22 mouse cellular contexts compared by ENCODE assay signal in the genomic region with DNA sequence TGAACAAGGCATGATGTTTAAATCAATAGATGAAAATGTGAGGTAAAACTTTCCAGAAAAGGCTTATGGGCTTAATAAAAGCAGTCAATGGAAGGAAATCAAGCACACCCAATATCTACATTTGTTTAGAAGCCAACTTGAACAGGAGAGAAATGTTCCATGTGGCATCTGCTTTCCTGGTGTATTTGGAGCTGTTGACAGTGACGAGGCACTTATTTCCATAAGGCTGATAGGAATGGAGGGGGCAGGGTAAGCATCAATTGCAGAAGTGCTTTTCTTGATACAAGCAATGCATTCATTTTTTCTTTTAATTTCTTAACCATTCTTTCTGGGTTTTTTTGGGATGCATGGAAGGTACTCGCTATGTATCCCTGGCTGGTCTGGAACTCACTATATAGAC.
DNase-seq lines count a peak whose midpoint lies in the region; ATAC-seq lines count a peak whose summit lies in the region.
"Had no signal": no experiment of that assay in that cellular context is flagged by ENCODE, and none has a peak within 500 bp of the region (broad histone marks: within the 10 kb centered on the region; RNA-seq: fewer than 3 reads in every experiment).

No protein-coding gene starts in this region.

- no peaks in the 10 kb centered on the region for H3K9me3 ChIP-seq in forebrain, embryonic 16.5 days (ENCODE audit: control insufficient read depth, low read length)
- H3K9me3 ChIP-seq in forebrain, embryonic 10.5 days = no peaks in the 10 kb centered on the region
- H3K9me3 ChIP-seq: embryonic facial prominence, embryonic 13.5 days; embryonic facial prominence, embryonic 15.5 days; forebrain, embryonic 15.5 days had no signal

- H3K4me3 ChIP-seq in forebrain, embryonic 16.5 days (replicated peaks; ENCODE audit: low read length) = no peak overlapping the region
- H3K4me3 ChIP-seq in forebrain, embryonic 10.5 days = no peak overlapping the region
- no peak overlapping the region for H3K4me3 ChIP-seq in brown adipose tissue, adult 24 weeks (ENCODE audit: insufficient read depth, low read depth, low read length)
- H3K4me3 ChIP-seq: embryonic facial prominence, embryonic 13.5 days; embryonic facial prominence, embryonic 15.5 days; erythroblast, embryonic 14.5 days; forebrain, embryonic 15.5 days had no signal

- no peak overlapping the region for H3K27ac ChIP-seq in forebrain, embryonic 16.5 days (ENCODE audit: low read length)
- H3K27ac ChIP-seq in forebrain, embryonic 10.5 days = no peak overlapping the region
- H3K27ac ChIP-seq in brown adipose tissue, adult 24 weeks (replicated peaks; ENCODE audit: low read depth, low read length) = peak overlapping the region; percentile 75
- H3K27ac ChIP-seq: embryonic facial prominence, embryonic 13.5 days; embryonic facial prominence, embryonic 15.5 days; forebrain, embryonic 15.5 days had no signal

- no peak for DNase-seq in forebrain, embryonic 10.5 days (ENCODE audit: extremely low spot score, low spot score)
- DNase-seq in brain, adult 2 months (ENCODE audit: low read depth, low spot score) = peak; percentile 30
- DNase-seq in thymus, postnatal 0 days (ENCODE audit: low spot score) = no peak
- DNase-seq in right cerebral cortex, postnatal 36 days (ENCODE audit: low spot score in 2 of 2) = no peak
- DNase-seq: adrenal gland, adult 8-10 months; adrenal gland, postnatal 14 days; adrenal gland, postnatal 36 days; cerebellum, adult 11 months; cerebellum, adult 18-20 months; cerebellum, adult 8-10 months; cerebellum, adult 9-11 months; cerebellum, postnatal 14 days; cerebellum, postnatal 36 days; embryo, embryonic 11 days had no signal

- peak; percentile 65; the same call in 1 of the 2 replicates for ATAC-seq in forebrain, embryonic 16.5 days
- ATAC-seq: activated CD4-positive, CD25-positive, alpha-beta regulatory T cell, adult 4 months; forebrain, embryonic 15.5 days; Patski had no signal

- no peak overlapping the region for H3K9ac ChIP-seq in forebrain, embryonic 16.5 days (replicated peaks; ENCODE audit: low read depth, low read length)
- H3K9ac ChIP-seq: embryonic facial prominence, embryonic 13.5 days; embryonic facial prominence, embryonic 15.5 days; forebrain, embryonic 15.5 days had no signal

- 70% methylated on average over 2 of the region's 2 CpGs for WGBS in forebrain, embryonic 16.5 days
- WGBS in forebrain, embryonic 10.5 days = 82% methylated on average over 2 of the region's 2 CpGs

- H3K4me1 ChIP-seq in forebrain, embryonic 16.5 days (replicated peaks; ENCODE audit: control insufficient read depth, insufficient read depth, low read length) = peaks cover 6% of the 10 kb centered on the region
- no peaks in the 10 kb centered on the region for H3K4me1 ChIP-seq in forebrain, embryonic 10.5 days
- H3K4me1 ChIP-seq in brown adipose tissue, adult 24 weeks (ENCODE audit: control insufficient read depth, insufficient read depth, insufficient read length, low read length) = peaks cover 5% of the 10 kb centered on the region
- H3K4me1 ChIP-seq: embryonic facial prominence, embryonic 13.5 days; embryonic facial prominence, embryonic 15.5 days; forebrain, embryonic 15.5 days had no signal

- H3K36me3 ChIP-seq in forebrain, embryonic 16.5 days (ENCODE audit: control insufficient read depth, insufficient read depth) = no peaks in the 10 kb centered on the region
- no peaks in the 10 kb centered on the region for H3K36me3 ChIP-seq in forebrain, embryonic 10.5 days (replicated peaks)
- H3K36me3 ChIP-seq: embryonic facial prominence, embryonic 13.5 days; embryonic facial prominence, embryonic 15.5 days; forebrain, embryonic 15.5 days had no signal

- no peak overlapping the region for H3K4me2 ChIP-seq in forebrain, embryonic 16.5 days (ENCODE audit: low read length)
- H3K4me2 ChIP-seq: embryonic facial prominence, embryonic 13.5 days; embryonic facial prominence, embryonic 15.5 days; forebrain, embryonic 15.5 days had no signal

- no peaks in the 10 kb centered on the region for H3K27me3 ChIP-seq in forebrain, embryonic 16.5 days (replicated peaks; ENCODE audit: control insufficient read depth, insufficient read depth, low read length)
- peaks cover 89% of the 10 kb centered on the region for H3K27me3 ChIP-seq in forebrain, embryonic 10.5 days (ENCODE audit: poor library complexity, severe bottlenecking)
- H3K27me3 ChIP-seq: forebrain, embryonic 15.5 days had no signal
